Mouse (Mus musculus) heart, embryonic 16.5 days (tissue): ENCODE measurements around the gene Rsph1. TPM values are rescaled to one million over a fixed set of nuclear protein-coding genes. Genes with fewer than 3 reads are reported as not detected.
"Not testable (repeated sequence)": the region's sequence is repeated elsewhere in the genome, so short reads cannot be mapped to it uniquely, and the experiment has no call there.

Experiments
- ATAC-seq: fragments of 200-750 bp; cut with Nextera tagmentation; replicated peaks from 2 replicates; pipeline ENCODE4 v1.8.0; 2017; ENCODE audit warnings: moderate number of reproducible peaks; ENCODE audit not compliant: insufficient read depth, low FRiP score; ENCODE audit errors: extremely low read depth
- H3K27ac ChIP-seq: fragments of 300-500 bp; sonication (generic); 2 replicates; pipeline ENCODE4 v1.5.1; 2014; ENCODE audit warnings: mild to moderate bottlenecking, low read length, control low read depth, moderate library complexity
- H3K27me3 ChIP-seq: fragments of 300-500 bp; sonication (generic); 2 replicates; pipeline ENCODE4 v1.6.1; 2014; ENCODE audit warnings: low read length, mixed read lengths; ENCODE audit not compliant: control insufficient read depth, insufficient read depth
- H3K36me3 ChIP-seq: fragments of 300-500 bp; sonication (generic); 2 replicates; pipeline ENCODE4 v1.6.1; 2014; ENCODE audit not compliant: control insufficient read depth, insufficient read depth
- H3K4me1 ChIP-seq: fragments of 300-500 bp; sonication (generic); 2 replicates; pipeline ENCODE4 v1.6.1; 2014; ENCODE audit warnings: low read length, mixed read lengths; ENCODE audit not compliant: control insufficient read depth, insufficient read depth
- H3K4me2 ChIP-seq: fragments of 300-500 bp; sonication (generic); 2 replicates; pipeline ENCODE4 v1.6.1; 2014; ENCODE audit warnings: low read depth, mild to moderate bottlenecking, control low read depth, low read length
- H3K4me3 ChIP-seq: fragments of 300-500 bp; sonication (generic); 2 replicates; pipeline ENCODE4 v1.5.1; 2014; ENCODE audit warnings: mild to moderate bottlenecking, control low read depth, low read length
- H3K9ac ChIP-seq: fragments of 300-500 bp; sonication (generic); 2 replicates; pipeline ENCODE4 v1.6.1; 2014; ENCODE audit warnings: low read length, control low read depth
- H3K9me3 ChIP-seq: fragments of 300-500 bp; sonication (generic); replicated peaks from 2 replicates; pipeline ENCODE4 v1.6.1; 2016; ENCODE audit warnings: low read length; ENCODE audit not compliant: control insufficient read depth
- WGBS: fragments of 180-500 bp; shearing (Covaris S2); extraction: QIAGEN DNeasy Blood & Tissue Kit; methylation state at CpG from one replicate; pipeline ENCODE4 v1.1.7; 2014; 5-methylcytosine and 5-hydroxymethylcytosine counted together
- polyA plus RNA-seq: library from polyadenylated mRNA; unstranded; fragments of >200 nt; fragmentation: Nextera tagmentation; extraction: Ambion mirVana; gene quantifications from 2 replicates; pipeline ENCODE4 v1.2.1, GENCODE M21; 2015

Gene Rsph1
- polyA plus RNA-seq, 1 experiment from 2014 or later, result 3.5 TPM

- H3K27me3 ChIP-seq, result no peaks in the 10 kb centered on the region; the same call in 1 of the 2 replicates
- H3K9ac ChIP-seq, result no peak overlapping the region
- peaks cover 5% of the 10 kb centered on the region; the same call in 1 of the 2 replicates for H3K4me1 ChIP-seq
- 80% methylated on average over 9 of the region's 9 CpGs for WGBS
- no peak for ATAC-seq
- H3K4me2 ChIP-seq, result no peak overlapping the region
- no peak overlapping the region for H3K4me3 ChIP-seq
- no peak overlapping the region for H3K27ac ChIP-seq
- no peaks in the 10 kb centered on the region for H3K36me3 ChIP-seq
- H3K9me3 ChIP-seq, result no peaks in the 10 kb centered on the region
These were observed 4.6 kb downstream of the Rsph1 start for GRCm38 (mm10) chr17:31272416-31273165.

- Histone ChIP-seq H3K4me3 (no peak overlapping the region), H3K4me1 (no peaks in the 10 kb centered on the region), H3K27ac (no peak overlapping the region), H3K27me3 (no peaks in the 10 kb centered on the region; the same call in 1 of the 2 replicates), H3K9me3 (no peaks in the 10 kb centered on the region), H3K4me2 (no peak overlapping the region), H3K9ac (no peak overlapping the region), H3K36me3 (no peaks in the 10 kb centered on the region)
- WGBS, result 55% methylated on average over 6 of the region's 7 CpGs
- ATAC-seq, result no peak
These were observed 5.9 kb downstream of the Rsph1 start for GRCm38 (mm10) chr17:31271136-31271851.

GRCm38 (mm10) chr17:31270736-31271135, 6.4 kb downstream of the Rsph1 start:
- H3K27me3 ChIP-seq, H3K4me1 ChIP-seq, H3K9me3 ChIP-seq, H3K4me3 ChIP-seq, ATAC-seq, H3K4me2 ChIP-seq, H3K36me3 ChIP-seq, H3K9ac ChIP-seq, H3K27ac ChIP-seq: not testable (repeated sequence)
- WGBS, result 76% methylated on average over 8 of the region's 8 CpGs

GRCm38 (mm10) chr17:31270246-31270645, 6.9 kb downstream of the Rsph1 start:
- no peaks in the 10 kb centered on the region for H3K9me3 ChIP-seq
- no peak overlapping the region for H3K27ac ChIP-seq
- H3K4me1 ChIP-seq, result no peaks in the 10 kb centered on the region
- H3K9ac ChIP-seq, result no peak overlapping the region
- H3K4me3 ChIP-seq, result no peak overlapping the region
- 48% methylated on average over 4 of the region's 4 CpGs for WGBS
- H3K36me3 ChIP-seq, result no peaks in the 10 kb centered on the region
- no peak for ATAC-seq
- H3K27me3 ChIP-seq, result no peaks in the 10 kb centered on the region; the same call in 1 of the 2 replicates
- H3K4me2 ChIP-seq, result no peak overlapping the region

DNA sequence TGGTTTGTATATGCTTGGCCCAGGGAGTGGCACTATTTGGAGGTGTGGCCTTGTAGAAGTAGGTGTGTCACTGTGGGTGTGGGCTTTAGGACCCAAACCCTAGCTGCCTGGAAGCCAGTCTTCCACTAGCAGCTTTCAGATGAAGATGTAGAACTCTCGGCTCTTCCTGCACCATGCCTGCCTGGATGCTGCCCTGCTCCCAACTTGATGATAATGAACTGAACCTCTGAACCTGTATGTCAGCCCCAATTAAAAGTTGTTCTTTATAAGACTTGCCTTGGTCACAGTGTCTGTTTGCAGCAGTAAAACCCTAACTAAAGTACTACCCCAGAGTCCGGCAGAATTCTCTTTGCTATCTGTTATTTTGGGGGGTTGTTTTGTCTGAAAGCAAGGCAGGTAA, 7.4 kb downstream of the Rsph1 start:
- Histone ChIP-seq H3K27ac (no peak overlapping the region), H3K9ac (no peak overlapping the region), H3K4me2 (no peak overlapping the region), H3K27me3 (no peaks in the 10 kb centered on the region; the same call in 1 of the 2 replicates), H3K4me1 (no peaks in the 10 kb centered on the region), H3K4me3 (no peak overlapping the region), H3K36me3 (no peaks in the 10 kb centered on the region), H3K9me3 (no peaks in the 10 kb centered on the region)
- 86% methylated on average over 2 of the region's 2 CpGs for WGBS
- ATAC-seq, result no peak

DNA sequence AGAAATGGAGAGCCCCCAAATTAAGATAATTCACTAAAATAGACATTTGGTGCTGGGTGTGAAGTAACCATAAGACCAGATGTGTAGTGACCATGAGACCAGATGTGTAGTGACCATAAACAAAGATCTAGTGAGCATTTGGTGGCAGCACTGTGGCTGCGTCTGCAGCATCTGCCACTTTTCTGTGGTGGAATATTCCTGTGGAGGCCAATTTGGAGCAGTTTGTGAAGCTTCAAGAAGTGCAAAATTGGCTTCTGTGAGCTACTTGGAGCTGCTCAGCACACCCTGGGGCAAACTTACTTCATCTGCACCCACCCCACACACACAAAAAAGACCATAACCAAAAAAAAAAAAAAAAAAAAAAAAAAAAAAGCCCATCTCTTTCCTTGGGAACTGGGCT, 9.2 kb downstream of the Rsph1 start:
- H3K9ac ChIP-seq, result no peak overlapping the region
- no peak overlapping the region for H3K4me3 ChIP-seq
- 83% methylated on average over 1 of the region's 1 CpGs for WGBS
- ATAC-seq, result no peak
- H3K27me3 ChIP-seq, result no peaks in the 10 kb centered on the region; the same call in 1 of the 2 replicates
- H3K9me3 ChIP-seq, result no peaks in the 10 kb centered on the region
- no peaks in the 10 kb centered on the region for H3K36me3 ChIP-seq
- no peaks in the 10 kb centered on the region for H3K4me1 ChIP-seq
- H3K4me2 ChIP-seq, result no peak overlapping the region
- H3K27ac ChIP-seq, result no peak overlapping the region

GRCm38 (mm10) chr17:31267603-31268002, 9.6 kb downstream of the Rsph1 start:
- no peak overlapping the region for H3K4me2 ChIP-seq
- ATAC-seq, result no peak
- no peak overlapping the region for H3K27ac ChIP-seq
- no peak overlapping the region for H3K9ac ChIP-seq
- H3K4me3 ChIP-seq, result no peak overlapping the region
- no peaks in the 10 kb centered on the region for H3K4me1 ChIP-seq
- H3K27me3 ChIP-seq, result no peaks in the 10 kb centered on the region; the same call in 1 of the 2 replicates
- no peaks in the 10 kb centered on the region for H3K36me3 ChIP-seq
- H3K9me3 ChIP-seq, result no peaks in the 10 kb centered on the region
- 83% methylated on average over 6 of the region's 6 CpGs for WGBS

DNA sequence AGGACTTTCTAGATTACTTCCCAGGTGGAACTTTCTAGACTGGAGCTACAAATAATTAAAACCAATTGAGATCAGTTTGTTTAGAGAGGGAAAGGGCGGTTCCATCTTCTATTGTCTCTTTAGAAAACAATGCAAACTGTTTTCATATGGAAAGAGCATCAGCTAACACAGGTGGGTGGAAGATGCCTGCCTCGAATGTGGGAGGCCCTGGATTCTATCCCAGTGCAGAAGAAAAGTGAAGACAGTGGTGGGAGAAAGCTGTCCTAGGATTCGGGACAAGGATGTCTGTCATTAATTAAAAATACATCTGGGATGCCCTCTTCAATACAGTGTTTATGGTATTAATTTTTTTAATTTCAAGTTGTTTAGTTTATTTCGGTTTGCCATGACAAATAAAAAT, 10.0 kb downstream of the Rsph1 start:
- WGBS, result 72% methylated on average over 4 of the region's 4 CpGs
- ATAC-seq, result no peak

DNA sequence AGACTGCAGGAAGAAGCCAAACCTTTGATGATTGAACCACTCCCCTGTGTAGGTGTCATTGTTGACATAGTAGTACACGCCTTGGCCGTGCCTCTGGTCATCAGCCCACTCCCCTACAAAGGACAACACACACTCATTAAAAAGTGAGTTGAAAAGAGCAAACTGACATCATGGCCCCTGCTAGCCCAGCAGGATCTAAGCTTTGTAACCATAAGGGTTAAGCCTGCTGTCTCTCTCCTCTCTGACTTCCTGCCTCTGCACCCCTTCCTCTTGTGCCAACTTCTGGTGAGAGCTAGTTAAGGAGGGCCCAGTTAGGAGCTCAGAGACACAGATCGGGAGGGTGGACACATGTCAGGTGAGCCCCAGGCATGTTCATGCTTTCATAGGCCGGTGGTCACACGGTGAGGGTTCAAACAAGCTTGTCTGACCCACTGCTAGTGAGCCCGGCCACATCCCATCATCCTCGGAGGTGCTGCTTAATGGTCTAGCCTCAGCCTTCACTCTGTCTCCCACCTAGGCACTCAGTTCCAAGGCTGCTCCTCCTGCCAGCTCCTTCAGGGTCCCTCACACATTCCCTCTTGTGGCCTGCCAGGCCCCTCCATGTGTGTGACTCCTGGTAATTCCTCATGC, 10.7 kb downstream of the Rsph1 start:
- WGBS, result 84% methylated on average over 7 of the region's 7 CpGs
- Histone ChIP-seq H3K9ac (no peak overlapping the region), H3K27ac (no peak overlapping the region), H3K4me3 (no peak overlapping the region), H3K4me2 (no peak overlapping the region), H3K36me3 (no peaks in the 10 kb centered on the region), H3K27me3 (no peaks in the 10 kb centered on the region), H3K4me1 (no peaks in the 10 kb centered on the region), H3K9me3 (no peaks in the 10 kb centered on the region)
- ATAC-seq, result no peak

More for the DNA sequence above, 10.0 kb downstream of the Rsph1 start:
- Histone ChIP-seq H3K27me3 (no peaks in the 10 kb centered on the region), H3K4me2 (no peak overlapping the region), H3K36me3 (no peaks in the 10 kb centered on the region), H3K9me3 (no peaks in the 10 kb centered on the region), H3K4me3 (no peak overlapping the region), H3K9ac (no peak overlapping the region), H3K4me1 (no peaks in the 10 kb centered on the region), H3K27ac (no peak overlapping the region)
